Mouse (Mus musculus) spleen, adult 12 weeks (tissue): ENCODE measurements at regions not wholly inside any gene's neighbourhood (a gene's known extent, or its start where the extent isn't known, plus 50 kb on each side); places are given as distances from the start of the nearest gene placed in this dataset.

ENCODE experiments used
- DNase-seq: peaks from one replicate; pipeline ENCODE4 v3.0.0; 2022; ENCODE audit warnings: low spot score

- DNase-seq: no peak
Observed at GRCm38 (mm10) chr10:21482659-21483058, 105.6 kb downstream of the Aldh8a1 start.

- no peak for DNase-seq
Observed at GRCm38 (mm10) chr10:21483373-21483772, 106.3 kb downstream of the Aldh8a1 start.

- DNase-seq: no peak
Observed at GRCm38 (mm10) chr10:21488374-21488930, 104.5 kb upstream of the 1700020N01Rik start.

- DNase-seq: no peak
Observed at GRCm38 (mm10) chr10:21490910-21491309, 102.0 kb upstream of the 1700020N01Rik start.

GRCm38 (mm10) chr10:21492254-21492894 lies 100.6 kb upstream of the 1700020N01Rik start:
- DNase-seq: no peak

GRCm38 (mm10) chr10:21494536-21494935 lies 98.4 kb upstream of the 1700020N01Rik start:
- DNase-seq: no peak

- no peak for DNase-seq
Observed at GRCm38 (mm10) chr10:21497110-21497509, 95.8 kb upstream of the 1700020N01Rik start.

GRCm38 (mm10) chr10:21498143-21498542 lies 94.8 kb upstream of the 1700020N01Rik start:
- DNase-seq: no peak

- DNase-seq: no peak
Observed at GRCm38 (mm10) chr10:21501658-21502057, 91.3 kb upstream of the 1700020N01Rik start.

GRCm38 (mm10) chr10:21504431-21504830 lies 88.5 kb upstream of the 1700020N01Rik start:
- no peak for DNase-seq

GRCm38 (mm10) chr10:21511386-21511785 lies 81.6 kb upstream of the 1700020N01Rik start:
- DNase-seq: no peak

GRCm38 (mm10) chr10:21512486-21512885 lies 80.5 kb upstream of the 1700020N01Rik start:
- no peak for DNase-seq

GRCm38 (mm10) chr10:21517721-21518120 lies 75.2 kb upstream of the 1700020N01Rik start:
- no peak for DNase-seq

GRCm38 (mm10) chr10:21520854-21521253 lies 72.1 kb upstream of the 1700020N01Rik start:
- DNase-seq: no peak

GRCm38 (mm10) chr10:21525555-21525954 lies 67.4 kb upstream of the 1700020N01Rik start:
- DNase-seq: no peak

- no peak for DNase-seq
Observed at GRCm38 (mm10) chr10:21528396-21528795, 64.5 kb upstream of the 1700020N01Rik start.

GRCm38 (mm10) chr10:21529098-21529749 lies 63.7 kb upstream of the 1700020N01Rik start:
- no peak for DNase-seq

- DNase-seq: no peak
Observed at GRCm38 (mm10) chr10:21532142-21532541, 60.8 kb upstream of the 1700020N01Rik start.

- no peak for DNase-seq
Observed at GRCm38 (mm10) chr10:21535631-21536030, 57.3 kb upstream of the 1700020N01Rik start.

GRCm38 (mm10) chr10:21538481-21538880 lies 54.5 kb upstream of the 1700020N01Rik start:
- no peak for DNase-seq
